Comparison of ENCODE assay signal across 9 mouse cellular contexts in the genomic region with DNA sequence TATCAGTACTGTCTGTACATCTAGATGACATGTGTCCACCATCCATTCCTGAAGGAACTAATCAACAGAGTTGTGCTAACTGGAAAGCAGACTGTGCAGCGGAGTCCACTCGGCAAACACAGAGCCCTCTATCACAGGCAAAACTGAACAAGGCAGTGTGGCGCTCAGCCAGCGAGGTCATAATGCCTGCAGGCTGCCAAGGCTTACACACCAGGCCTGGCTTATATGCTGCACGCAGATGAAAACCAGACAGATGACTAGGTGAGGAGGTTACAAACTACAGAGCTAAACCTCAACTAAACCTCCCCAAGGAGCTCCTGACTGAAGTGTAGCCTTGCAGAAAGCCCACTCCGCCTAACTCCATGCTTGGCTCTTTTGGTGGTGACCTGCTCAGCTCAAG. TPM values are rescaled to one million over a fixed set of nuclear protein-coding genes. Genes with fewer than 3 reads are reported as not detected.
DNase-seq lines count a peak whose midpoint lies in the region; ATAC-seq lines count a peak whose summit lies in the region.
"Had no signal": no experiment of that assay in that cellular context is flagged by ENCODE, and none has a peak within 500 bp of the region (broad histone marks: within the 10 kb centered on the region; RNA-seq: fewer than 3 reads in every experiment).

No protein-coding gene starts in this region.

- H3K4me2 ChIP-seq in embryonic facial prominence, embryonic 14.5 days (ENCODE audit: low read depth, low read length) = no peak overlapping the region
- no peak overlapping the region for H3K4me2 ChIP-seq in limb, embryonic 15.5 days
- no peak overlapping the region for H3K4me2 ChIP-seq in hindbrain, embryonic 14.5 days (replicated peaks)

- H3K9ac ChIP-seq in embryonic facial prominence, embryonic 14.5 days (ENCODE audit: low read depth, low read length) = no peak overlapping the region
- no peak overlapping the region for H3K9ac ChIP-seq in limb, embryonic 15.5 days
- no peak overlapping the region for H3K9ac ChIP-seq in hindbrain, embryonic 14.5 days
- H3K9ac ChIP-seq: liver, embryonic 14.5 days had no signal

- no peak overlapping the region; the same call in 1 of the 2 replicates for H3K27ac ChIP-seq in embryonic facial prominence, embryonic 14.5 days (replicated peaks; ENCODE audit: low read depth, low read length)
- H3K27ac ChIP-seq in limb, embryonic 15.5 days = peak overlapping the region; percentile 65
- H3K27ac ChIP-seq in hindbrain, embryonic 14.5 days = no peak overlapping the region
- H3K27ac ChIP-seq: liver, embryonic 14.5 days had no signal

- peak; percentile 53 to 65 for DNase-seq in urinary bladder, adult 18-20 months (ENCODE audit: low spot score in 2 of 2)
- DNase-seq in urinary bladder, postnatal 10 days (ENCODE audit: low spot score) = no peak
- peak; percentile 75 for DNase-seq in embryonic facial prominence, embryonic 14.5 days (ENCODE audit: low spot score)
- peak; percentile 79 to 87 for DNase-seq in heart, postnatal 14 days
- DNase-seq in frontal cortex, postnatal 14 days (ENCODE audit: low spot score in 2 of 2) = no peak
- no peak for DNase-seq in hindbrain, embryonic 14.5 days (ENCODE audit: low spot score)
- no peak for DNase-seq in thymus, postnatal 0 days (ENCODE audit: low spot score)

- ATAC-seq in embryonic facial prominence, embryonic 14.5 days (ENCODE audit: low read depth) = peak; percentile 77
- ATAC-seq in limb, embryonic 15.5 days (ENCODE audit: insufficient number of reproducible peaks, low FRiP score, low TSS enrichment, low read depth) = no peak
- ATAC-seq in hindbrain, embryonic 14.5 days (ENCODE audit: low FRiP score) = no peak

- intact Hi-C loops in heart, postnatal 14 days (cut with DNase I) = no loop called here

- no peaks in the 10 kb centered on the region for H3K27me3 ChIP-seq in embryonic facial prominence, embryonic 14.5 days (replicated peaks; ENCODE audit: control insufficient read depth, insufficient read depth, low read length)
- no peaks in the 10 kb centered on the region for H3K27me3 ChIP-seq in limb, embryonic 15.5 days
- no peaks in the 10 kb centered on the region for H3K27me3 ChIP-seq in hindbrain, embryonic 14.5 days (ENCODE audit: control insufficient read depth, insufficient read depth, low read length)

- H3K9me3 ChIP-seq in embryonic facial prominence, embryonic 14.5 days (ENCODE audit: control insufficient read depth, low read length) = no peaks in the 10 kb centered on the region
- H3K9me3 ChIP-seq in limb, embryonic 15.5 days = no peaks in the 10 kb centered on the region
- H3K9me3 ChIP-seq in hindbrain, embryonic 14.5 days (ENCODE audit: control insufficient read depth, low read length) = no peaks in the 10 kb centered on the region

- H3K4me3 ChIP-seq in embryonic facial prominence, embryonic 14.5 days (ENCODE audit: low read depth, low read length) = no peak overlapping the region
- H3K4me3 ChIP-seq in limb, embryonic 15.5 days = no peak overlapping the region
- H3K4me3 ChIP-seq in hindbrain, embryonic 14.5 days (replicated peaks; ENCODE audit: low read length) = no peak overlapping the region

- H3K4me1 ChIP-seq in embryonic facial prominence, embryonic 14.5 days (ENCODE audit: control insufficient read depth, insufficient read depth, low read length) = peaks cover 20% of the 10 kb centered on the region
- peaks cover 15% of the 10 kb centered on the region for H3K4me1 ChIP-seq in limb, embryonic 15.5 days
- H3K4me1 ChIP-seq in hindbrain, embryonic 14.5 days (replicated peaks; ENCODE audit: control insufficient read depth, insufficient read depth, low read length) = no peaks in the 10 kb centered on the region

- 41% methylated on average over 6 of the region's 6 CpGs for WGBS in embryonic facial prominence, embryonic 14.5 days
- 21% methylated on average over 6 of the region's 6 CpGs for WGBS in limb, embryonic 15.5 days
- 73% methylated on average over 6 of the region's 6 CpGs for WGBS in hindbrain, embryonic 14.5 days

- H3K36me3 ChIP-seq in embryonic facial prominence, embryonic 14.5 days (ENCODE audit: control insufficient read depth, insufficient read depth, low read length) = no peaks in the 10 kb centered on the region
- H3K36me3 ChIP-seq in limb, embryonic 15.5 days = no peaks in the 10 kb centered on the region
- H3K36me3 ChIP-seq in hindbrain, embryonic 14.5 days (replicated peaks; ENCODE audit: control insufficient read depth, insufficient read depth) = no peaks in the 10 kb centered on the region

RNA-seq across cellular contexts. Expression of a gene that starts 44.4 kb away (rescaled TPM):
- polyA plus RNA-seq in embryonic facial prominence, embryonic 14.5 days (2014; fragmentation: Nextera tagmentation; extraction: Ambion mirVana) = 25.9 and 29.2 TPM in 2 replicates
- total RNA-seq in heart, postnatal 14 days (2021) = 10 to 100 TPM; 48.6 to 52.5 TPM
- polyA plus RNA-seq in limb, embryonic 15.5 days (2015; fragmentation: Nextera tagmentation; extraction: Ambion mirVana) = 28.1 and 33.8 TPM in 2 replicates
- polyA plus RNA-seq in hindbrain, embryonic 14.5 days (2014; fragmentation: Nextera tagmentation; extraction: Ambion mirVana) = 5.1 and 5.4 TPM in 2 replicates
- 16.5 and 17.8 TPM in 2 replicates for polyA plus RNA-seq in thymus, postnatal 0 days (2015; fragmentation: Nextera tagmentation; extraction: Ambion mirVana)

Comparison
In these comparisons a context has a peak if more than half of its experiments do, and no peak if none do; other contexts are left out.
1. DNase-seq: peak in urinary bladder, adult 18-20 months (2 of 2), embryonic facial prominence, embryonic 14.5 days (single experiment) and heart, postnatal 14 days (2 of 2); none in urinary bladder, postnatal 10 days (single experiment), frontal cortex, postnatal 14 days (0 of 2), hindbrain, embryonic 14.5 days (single experiment) and thymus, postnatal 0 days (single experiment).